Mouse (Mus musculus) brain, embryonic 14.5 days (tissue): ENCODE results near the gene Phlpp2.

ENCODE experiments used
- CTCF ChIP-seq: fragments of 200-500 bp; IDR thresholded peaks from 2 replicates; pipeline ENCODE4 v1.5.1; 2012; ENCODE audit warnings: inconsistent platforms, mild to moderate bottlenecking, moderate library complexity, borderline replicate concordance; ENCODE audit not compliant: insufficient read depth, insufficient read length; ENCODE audit errors: extremely low read depth
- POLR2A ChIP-seq: fragments of 200-500 bp; IDR thresholded peaks from 2 replicates; pipeline ENCODE4 v1.6.1; 2012; ENCODE audit warnings: mild to moderate bottlenecking, inconsistent platforms, borderline replicate concordance; ENCODE audit not compliant: poor library complexity, insufficient read depth, insufficient read length, severe bottlenecking; ENCODE audit errors: extremely low read depth

DNA sequence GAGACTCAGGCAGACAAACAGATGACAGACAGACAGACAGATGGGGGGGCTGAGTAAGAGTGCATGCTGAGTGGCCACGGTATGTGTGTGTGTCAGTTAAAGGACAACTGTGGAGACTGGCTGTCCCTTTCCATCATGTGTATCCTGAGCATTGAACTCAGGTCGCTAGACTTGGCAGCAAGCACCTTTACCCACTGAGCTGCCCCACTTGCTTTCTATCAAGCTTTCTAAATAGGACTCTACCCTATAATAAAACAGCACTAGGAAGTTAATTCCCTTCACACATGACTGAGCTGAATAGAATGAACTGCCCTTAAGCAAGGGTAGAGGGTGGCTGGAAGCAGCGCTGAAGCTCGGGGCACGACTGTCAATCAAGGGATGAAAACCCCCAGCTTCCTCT is 123.8 kb downstream of the Phlpp2 start:
- TF ChIP-seq POLR2A (no peak), CTCF (no peak)
